Mouse (Mus musculus): ENCODE measurements around the gene Tgfb1i1.

DNA sequence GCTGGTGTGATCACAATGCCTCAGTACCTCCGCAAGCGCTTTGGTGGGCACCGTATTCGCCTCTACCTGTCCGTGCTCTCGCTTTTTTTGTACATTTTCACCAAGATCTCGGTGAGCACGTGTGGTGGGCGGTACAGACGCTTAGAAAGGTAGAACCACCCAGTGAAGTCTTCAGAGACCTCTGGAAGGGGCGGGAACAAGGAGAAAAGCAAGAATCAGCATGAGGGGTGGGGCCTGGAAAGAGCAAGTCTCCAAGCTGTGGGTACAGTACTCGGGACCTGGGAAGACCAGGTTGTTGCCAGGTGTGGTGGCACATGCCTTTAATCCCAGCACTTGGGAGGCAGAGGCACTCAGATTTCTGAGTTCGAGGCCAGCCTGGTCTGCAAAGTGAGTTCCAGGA lies 20.8 kb downstream of the Tgfb1i1 start:
- no peak for TF ChIP-seq GATA1 (IDR thresholded peaks at IDR 0.05; ENCODE audit: low read length)
- TF ChIP-seq TAL1 (IDR thresholded peaks at IDR 0.05; ENCODE audit: low read length) = no peak

Data from erythroblast, embryonic 14.5 days (primary cell).